Mouse (Mus musculus) liver, adult 2 months (tissue): ENCODE measurements at regions not wholly inside any gene's neighbourhood (a gene's known extent, or its start where the extent isn't known, plus 50 kb on each side); places are given as distances from the start of the nearest gene placed in this dataset.

Experiments
- CTCF ChIP-seq: fragments of 200-500 bp; IDR thresholded peaks from 2 replicates; pipeline ENCODE4 v1.5.1; 2011; ENCODE audit warnings: low read depth, low read length, control low read depth
- POLR2A ChIP-seq: fragments of 200-500 bp; IDR thresholded peaks from 2 replicates; pipeline ENCODE4 v1.6.1; 2011; ENCODE audit warnings: low read length, control low read depth; ENCODE audit not compliant: insufficient read depth; ENCODE audit errors: extremely low read depth

DNA sequence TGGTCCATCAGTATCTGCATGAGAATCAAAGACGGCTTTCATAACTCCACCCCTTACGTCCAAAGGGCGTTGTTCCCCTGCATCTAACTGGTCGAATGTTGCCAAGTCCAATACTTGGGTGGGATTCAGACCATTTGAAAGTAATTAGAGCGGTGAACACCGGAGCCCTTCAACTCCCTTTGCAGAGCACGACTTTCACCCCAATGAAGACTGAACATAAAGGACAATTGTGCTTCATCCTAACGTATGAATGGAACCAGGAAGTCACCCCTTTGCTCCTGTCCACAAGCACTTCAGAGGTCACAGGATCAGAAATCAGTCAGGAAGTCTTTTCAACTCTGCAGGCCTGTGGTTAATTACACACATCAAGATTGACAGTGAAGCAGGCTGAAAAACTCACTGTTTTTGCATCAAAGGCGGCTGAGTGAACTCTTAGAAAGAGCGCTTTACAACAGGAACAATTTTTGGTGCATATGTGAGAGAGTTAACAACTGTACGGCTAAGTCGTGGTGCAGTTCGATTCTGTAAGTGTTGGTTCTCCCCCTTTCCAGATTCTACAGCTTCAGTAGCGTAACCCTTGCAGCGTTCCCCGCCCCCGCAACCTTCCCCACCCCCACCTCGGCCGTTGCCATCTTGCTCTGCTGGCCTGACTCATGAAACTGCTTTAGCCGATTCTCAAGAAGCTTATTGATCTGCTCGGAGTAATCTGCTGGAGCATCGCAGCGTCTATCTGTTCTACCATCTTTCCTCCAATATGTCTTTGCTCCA lies 203.1 kb downstream of the Wdr20rt start:
- no peak for TF ChIP-seq POLR2A
- TF ChIP-seq CTCF = no peak
